Mouse (Mus musculus): ENCODE measurements around the gene Pom121l2.

GRCm38 (mm10) chr13:21969269-21969668 lies 11.7 kb upstream of the Pom121l2 start:
- TF ChIP-seq POLR2A (IDR thresholded peaks at IDR 0.05; ENCODE audit: extremely low read depth, insufficient read depth, low read length) (no peak), CTCF (IDR thresholded peaks at IDR 0.05; ENCODE audit: extremely low read depth, insufficient read depth, low read length) (no peak)
